ENCODE assay signal across 8 mouse cellular contexts in the genomic region with DNA sequence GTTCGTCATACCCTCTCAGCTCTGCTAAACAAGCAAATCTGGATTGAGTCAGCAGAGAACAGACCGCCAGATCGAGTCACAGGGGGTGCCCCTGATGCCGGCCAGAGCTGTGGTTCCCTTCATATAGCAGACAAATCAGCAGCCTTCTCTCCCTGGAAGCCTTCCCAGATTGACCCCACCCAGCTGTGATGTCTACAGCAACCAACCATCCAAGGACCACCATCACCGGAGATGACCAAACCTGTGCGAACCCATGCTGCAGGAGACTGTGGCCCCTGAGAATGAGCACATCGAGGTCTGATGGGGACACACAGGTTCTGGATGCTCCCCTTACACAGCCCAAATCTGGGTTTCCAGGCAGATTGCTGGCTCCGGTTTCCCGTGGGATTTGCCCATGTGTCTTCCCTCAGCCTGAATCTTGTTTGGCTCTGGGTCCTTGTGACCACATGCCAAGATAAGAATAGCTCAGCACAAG. TPM values are rescaled to one million over a fixed set of nuclear protein-coding genes. Genes with fewer than 3 reads are reported as not detected.
DNase-seq lines count a peak whose midpoint lies in the region; ATAC-seq and TF ChIP-seq lines count a peak whose summit lies in the region.

No protein-coding gene starts in this region.

- no peak for TF ChIP-seq EP300 in ES-Bruce4 (IDR thresholded peaks at IDR 0.05; ENCODE audit: insufficient read depth, low read depth, low read length)

- TF ChIP-seq POLR2A in ES-Bruce4 (IDR thresholded peaks at IDR 0.05; ENCODE audit: insufficient read depth, low read length), result no peak
- no peak for TF ChIP-seq POLR2A in limb, embryonic 14.5 days (IDR thresholded peaks at IDR 0.05; ENCODE audit: borderline replicate concordance, extremely low read depth, insufficient read depth, insufficient read length)

- H3K4me1 ChIP-seq in heart, embryonic 10.5 days, result peaks cover 24% of the 10 kb centered on the region
- H3K4me1 ChIP-seq in ES-Bruce4 (ENCODE audit: control insufficient read depth, insufficient read depth, low read length), result no peaks in the 10 kb centered on the region
- H3K4me1 ChIP-seq in limb, embryonic 14.5 days (ENCODE audit: control insufficient read depth, insufficient read depth, low read length), result peaks cover 12% of the 10 kb centered on the region

- TF ChIP-seq CTCF in ES-Bruce4 (IDR thresholded peaks at IDR 0.05; ENCODE audit: low read depth, low read length), result no peak

- no peak for ATAC-seq in limb, embryonic 14.5 days (ENCODE audit: low FRiP score, low read depth)
- ATAC-seq in monocyte, adult 5-6 weeks (replicated peaks; ENCODE audit: insufficient number of reproducible peaks, low FRiP score, low TSS enrichment, poor library complexity, severe bottlenecking), result no peak

- H3K4me2 ChIP-seq in limb, embryonic 14.5 days (replicated peaks; ENCODE audit: low read depth, low read length, severe bottlenecking), result peak overlapping the region; percentile 94

- no peak for DNase-seq in heart, embryonic 10.5 days (ENCODE audit: low spot score)
- DNase-seq in heart, adult 18-20 months, result no peak
- peak; percentile 30 to 60 for DNase-seq in frontal cortex, postnatal 36 days (ENCODE audit: low spot score in 2 of 2)
- DNase-seq in limb, embryonic 14.5 days (ENCODE audit: low spot score), result no peak
- DNase-seq in right cerebral cortex, postnatal 4 days, result peak; percentile 34
- DNase-seq in adrenal gland, postnatal 14 days, result no peak

- H3K9ac ChIP-seq in ES-Bruce4 (ENCODE audit: low read depth, poor library complexity, severe bottlenecking), result peak overlapping the region; percentile 91; the same call in 1 of the 2 replicates
- peak overlapping the region; percentile 80 for H3K9ac ChIP-seq in limb, embryonic 14.5 days (ENCODE audit: low read depth, low read length, severe bottlenecking)

- WGBS in heart, embryonic 10.5 days, result 61% methylated on average over 9 of the region's 9 CpGs
- WGBS in limb, embryonic 14.5 days, result 62% methylated on average over 9 of the region's 9 CpGs

- H3K4me3 ChIP-seq in heart, embryonic 10.5 days, result peak overlapping the region; percentile 96
- H3K4me3 ChIP-seq in ES-Bruce4 (ENCODE audit: low read depth, low read length), result peak overlapping the region; percentile 84
- H3K4me3 ChIP-seq in limb, embryonic 14.5 days (replicated peaks; ENCODE audit: low read length), result peak overlapping the region; percentile 89

- peaks cover 5% of the 10 kb centered on the region; the same call in 1 of the 2 replicates for H3K36me3 ChIP-seq in heart, embryonic 10.5 days
- no peaks in the 10 kb centered on the region; the same call in 1 of the 2 replicates for H3K36me3 ChIP-seq in ES-Bruce4 (ENCODE audit: control insufficient read depth, insufficient read depth, low read length, poor library complexity, severe bottlenecking)
- no peaks in the 10 kb centered on the region; the same call in 1 of the 2 replicates for H3K36me3 ChIP-seq in limb, embryonic 14.5 days (ENCODE audit: control insufficient read depth, insufficient read depth, low read length)

- no peaks in the 10 kb centered on the region for H3K27me3 ChIP-seq in heart, embryonic 10.5 days (ENCODE audit: insufficient read depth, poor library complexity, severe bottlenecking)
- no peaks in the 10 kb centered on the region for H3K27me3 ChIP-seq in ES-Bruce4 (ENCODE audit: control insufficient read depth, insufficient read depth, low read length, poor library complexity, severe bottlenecking)
- no peaks in the 10 kb centered on the region for H3K27me3 ChIP-seq in limb, embryonic 14.5 days (ENCODE audit: control insufficient read depth, insufficient read depth, low read length)

- H3K9me3 ChIP-seq in heart, embryonic 10.5 days, result no peaks in the 10 kb centered on the region
- no peaks in the 10 kb centered on the region for H3K9me3 ChIP-seq in ES-Bruce4 (replicated peaks; ENCODE audit: control insufficient read depth, insufficient read depth, low read length, poor library complexity, severe bottlenecking)
- no peaks in the 10 kb centered on the region for H3K9me3 ChIP-seq in limb, embryonic 14.5 days (ENCODE audit: control insufficient read depth, low read length)

- no peak overlapping the region for H3K27ac ChIP-seq in heart, embryonic 10.5 days
- no peak overlapping the region for H3K27ac ChIP-seq in ES-Bruce4 (ENCODE audit: insufficient read depth, low read length)
- H3K27ac ChIP-seq in limb, embryonic 14.5 days (replicated peaks; ENCODE audit: low read depth, low read length), result no peak overlapping the region

RNA-seq across cellular contexts. Expression of a gene that starts 1.2 kb away (rescaled TPM):
- 43.9 and 46.6 TPM in 2 replicates for polyA plus RNA-seq in heart, embryonic 10.5 days (2016; fragmentation: Nextera tagmentation; extraction: Ambion mirVana)
- 10 to 100 TPM; 47.4 to 50.3 TPM for total RNA-seq in heart, adult 18-20 months (2021)
- 19.1 and 22.1 TPM in 2 replicates for polyA plus RNA-seq in ES-Bruce4 (2011; ENCODE audit: insufficient read depth, insufficient read length, low read depth, missing spikeins)
- 33.9 and 44.6 TPM in 2 replicates for polyA plus RNA-seq in limb, embryonic 14.5 days (2012; rRNA removed)
- polyA plus RNA-seq in limb, embryonic 14.5 days (2014; fragmentation: Nextera tagmentation; extraction: Ambion mirVana), result 51.6 and 54.0 TPM in 2 replicates
- total RNA-seq in monocyte, adult 5-6 weeks (2017), result 8.9 to 11.3 TPM (median 11.2 TPM) in 3 replicates
- 63.6 and 70.5 TPM in 2 replicates for total RNA-seq in adrenal gland, postnatal 14 days (2021)

RNA-seq across cellular contexts. Expression of a gene that starts 8.8 kb away (rescaled TPM):
- polyA plus RNA-seq in heart, embryonic 10.5 days (2016; fragmentation: Nextera tagmentation; extraction: Ambion mirVana), result 4.2 and 5.9 TPM in 2 replicates
- total RNA-seq in heart, adult 18-20 months (2021), result 10 to 100 TPM in 1 of 2 experiments, 1 to 10 TPM in 1; 9.5 to 11.3 TPM
- 17.7 and 19.1 TPM in 2 replicates for polyA plus RNA-seq in ES-Bruce4 (2011; ENCODE audit: insufficient read depth, insufficient read length, low read depth, missing spikeins)
- 13.2 and 15.4 TPM in 2 replicates for polyA plus RNA-seq in limb, embryonic 14.5 days (2012; rRNA removed)
- 3.7 and 5.6 TPM in 2 replicates for polyA plus RNA-seq in limb, embryonic 14.5 days (2014; fragmentation: Nextera tagmentation; extraction: Ambion mirVana)
- 72.9 to 104 TPM (median 90.4 TPM) in 3 replicates for total RNA-seq in monocyte, adult 5-6 weeks (2017)
- total RNA-seq in adrenal gland, postnatal 14 days (2021), result 33.5 and 35.6 TPM in 2 replicates

RNA-seq across cellular contexts. Expression of a gene that starts 25.9 kb away (rescaled TPM):
- 0.16 and 0.23 TPM in 2 replicates for polyA plus RNA-seq in heart, embryonic 10.5 days (2016; fragmentation: Nextera tagmentation; extraction: Ambion mirVana)
- total RNA-seq in heart, adult 18-20 months (2021), result 1 to 10 TPM in 1 of 2 experiments, under 1 TPM in 1; 0.87 to 2.4 TPM
- polyA plus RNA-seq in ES-Bruce4 (2011; ENCODE audit: insufficient read depth, insufficient read length, low read depth, missing spikeins), result not detected in 2 replicates
- polyA plus RNA-seq in limb, embryonic 14.5 days (2012; rRNA removed), result 0.10 and 0.36 TPM in 2 replicates
- not detected in 2 replicates for polyA plus RNA-seq in limb, embryonic 14.5 days (2014; fragmentation: Nextera tagmentation; extraction: Ambion mirVana)
- total RNA-seq in monocyte, adult 5-6 weeks (2017), result not detected in 3 replicates
- 3.5 and 28.1 TPM in 2 replicates for total RNA-seq in adrenal gland, postnatal 14 days (2021)

RNA-seq across cellular contexts. Expression of a gene that starts 29.6 kb away (rescaled TPM):
- 7.5 and 7.7 TPM in 2 replicates for polyA plus RNA-seq in heart, embryonic 10.5 days (2016; fragmentation: Nextera tagmentation; extraction: Ambion mirVana)
- total RNA-seq in heart, adult 18-20 months (2021), result 1 to 10 TPM; 6.8 to 9.4 TPM
- not detected in 2 replicates for polyA plus RNA-seq in ES-Bruce4 (2011; ENCODE audit: insufficient read depth, insufficient read length, low read depth, missing spikeins)
- polyA plus RNA-seq in limb, embryonic 14.5 days (2012; rRNA removed), result 1.2 and 1.3 TPM in 2 replicates
- 0.61 and 1.2 TPM in 2 replicates for polyA plus RNA-seq in limb, embryonic 14.5 days (2014; fragmentation: Nextera tagmentation; extraction: Ambion mirVana)
- total RNA-seq in monocyte, adult 5-6 weeks (2017), result not detected in 3 replicates
- total RNA-seq in adrenal gland, postnatal 14 days (2021), result 43.0 and 43.7 TPM in 2 replicates

Comparison
In these comparisons a context has a peak if more than half of its experiments do, and no peak if none do; other contexts are left out.
1. DNase-seq: peak in frontal cortex, postnatal 36 days (2 of 2) and right cerebral cortex, postnatal 4 days (single experiment); none in heart, embryonic 10.5 days (single experiment), heart, adult 18-20 months (0 of 2), limb, embryonic 14.5 days (single experiment) and adrenal gland, postnatal 14 days (single experiment).
2. Peak in every context shown above with its lines, with median percentiles within 50 percentile points of each other: H3K4me3 ChIP-seq.